Mouse (Mus musculus): ENCODE results near the gene Trp53bp1.

Gene Trp53bp1

GRCm38 (mm10) chr2:121249758-121250157 lies 21.4 kb downstream of the Trp53bp1 start:
- no peak for DNase-seq (ENCODE audit: low read depth)

DNA sequence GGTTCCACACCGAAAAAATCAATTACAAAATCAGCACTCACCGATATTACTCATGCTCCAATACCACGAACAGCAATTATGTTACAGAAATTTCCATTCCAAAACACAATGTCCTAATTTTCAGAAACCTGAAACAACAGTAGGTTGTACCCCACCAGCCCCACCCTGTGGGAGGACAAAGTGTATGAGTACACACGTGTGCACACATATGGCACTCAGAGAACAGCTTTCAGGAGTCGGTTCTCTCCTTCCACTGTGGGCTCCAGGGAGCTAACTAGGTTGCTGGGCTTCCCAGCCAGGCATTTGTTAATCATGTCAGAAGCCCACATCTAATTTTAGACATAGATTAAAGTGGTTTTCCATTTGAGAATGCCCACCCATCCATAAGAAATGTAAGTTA lies 27.1 kb downstream of the Trp53bp1 start:
- no peak for DNase-seq (ENCODE audit: low read depth)

GRCm38 (mm10) chr2:121239426-121239825 lies 31.8 kb downstream of the Trp53bp1 start:
- no peak for DNase-seq (ENCODE audit: low read depth)

DNA sequence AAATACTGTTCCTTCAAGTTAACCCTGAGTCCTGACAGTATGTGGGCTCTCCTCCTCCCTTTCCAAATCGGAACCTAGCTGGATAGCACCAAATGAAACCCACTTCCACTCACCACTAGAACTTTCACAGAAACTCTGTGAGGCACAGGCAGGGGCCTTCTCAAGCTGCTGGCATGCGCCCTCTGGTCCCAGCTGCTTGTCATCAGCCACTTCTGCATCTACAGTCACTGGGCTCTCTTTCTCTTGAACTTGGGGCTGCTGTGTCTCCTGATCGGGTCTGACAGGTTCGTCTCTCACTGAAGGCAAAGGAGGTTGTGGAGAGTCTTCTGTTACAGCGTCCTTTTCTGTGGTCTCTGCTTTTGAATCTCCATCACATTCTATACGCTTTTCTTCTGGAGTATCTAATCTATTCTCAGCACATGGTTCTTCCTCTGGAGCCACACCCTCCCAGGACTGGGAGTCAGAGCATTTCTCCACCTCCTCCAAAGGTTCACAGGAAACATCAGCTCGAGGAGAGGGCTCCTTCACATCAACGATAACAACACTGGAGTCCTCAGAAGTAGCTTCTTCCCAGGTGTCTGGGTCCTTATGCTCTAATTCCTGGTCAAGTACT lies 35.6 kb downstream of the Trp53bp1 start:
- DNase-seq (ENCODE audit: low read depth), result no peak

- no peak for DNase-seq (ENCODE audit: low read depth)
Observed at GRCm38 (mm10) chr2:121228135-121228534, 43.1 kb downstream of the Trp53bp1 start.

DNA sequence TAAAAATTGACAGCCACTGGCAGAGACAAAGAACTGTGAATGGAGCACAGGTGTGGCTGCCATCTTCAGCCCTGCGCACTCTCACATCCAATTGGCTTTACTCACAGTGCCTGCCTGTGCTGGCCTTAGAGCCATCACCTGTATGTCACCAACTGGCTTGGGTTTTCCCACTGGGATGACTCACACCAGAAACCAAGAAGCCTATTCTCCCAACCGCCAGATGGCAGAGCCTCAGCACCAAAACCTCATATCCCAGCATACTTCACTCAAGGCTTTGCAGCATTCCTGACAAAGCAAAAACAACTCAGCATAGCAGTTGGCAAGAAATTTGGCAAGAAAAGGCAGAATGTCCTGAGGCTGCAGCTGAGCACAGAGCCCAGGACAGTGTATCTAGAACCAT lies 48.2 kb downstream of the Trp53bp1 start:
- DNase-seq (ENCODE audit: low read depth), result peak; percentile 14

- DNase-seq (ENCODE audit: low read depth), result no peak
Observed at GRCm38 (mm10) chr2:121219994-121220393, 51.2 kb downstream of the Trp53bp1 start.

GRCm38 (mm10) chr2:121219177-121219576 lies 52.0 kb downstream of the Trp53bp1 start:
- DNase-seq (ENCODE audit: low read depth), result no peak

GRCm38 (mm10) chr2:121214491-121214890 lies 56.7 kb downstream of the Trp53bp1 start:
- DNase-seq (ENCODE audit: low read depth), result no peak

GRCm38 (mm10) chr2:121206541-121206940 lies 64.7 kb downstream of the Trp53bp1 start:
- DNase-seq (ENCODE audit: low read depth), result no peak

DNA sequence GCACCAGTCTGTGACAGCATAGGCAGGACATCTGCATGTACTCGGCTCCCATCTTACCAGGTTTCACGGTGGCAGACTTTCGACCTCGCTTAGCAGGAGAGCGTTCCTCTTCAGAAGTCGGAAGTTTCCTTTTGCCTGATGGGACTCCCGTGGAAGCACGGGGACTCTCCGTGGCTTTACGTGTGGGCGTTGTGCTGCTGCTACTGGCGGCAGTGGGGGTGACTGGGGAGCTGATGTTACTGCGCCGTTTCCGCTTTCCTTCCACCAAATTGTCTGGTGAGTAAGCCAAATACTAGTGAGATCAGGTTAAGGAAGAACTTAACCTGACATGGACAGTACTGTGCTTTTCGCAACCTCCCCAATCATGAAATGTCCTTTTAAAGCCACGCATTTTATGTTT lies 66.9 kb downstream of the Trp53bp1 start:
- no peak for DNase-seq (ENCODE audit: low read depth)

GRCm38 (mm10) chr2:121195466-121195865 lies 75.7 kb downstream of the Trp53bp1 start:
- no peak for DNase-seq (ENCODE audit: low read depth)

- DNase-seq (ENCODE audit: low read depth), result peak; percentile 33
Observed at GRCm38 (mm10) chr2:121188530-121188929, 82.7 kb downstream of the Trp53bp1 start.

GRCm38 (mm10) chr2:121184142-121184541 lies 87.1 kb downstream of the Trp53bp1 start:
- no peak for DNase-seq (ENCODE audit: low read depth)

GRCm38 (mm10) chr2:121183431-121183830 lies 87.8 kb downstream of the Trp53bp1 start:
- no peak for DNase-seq (ENCODE audit: low read depth)

DNA sequence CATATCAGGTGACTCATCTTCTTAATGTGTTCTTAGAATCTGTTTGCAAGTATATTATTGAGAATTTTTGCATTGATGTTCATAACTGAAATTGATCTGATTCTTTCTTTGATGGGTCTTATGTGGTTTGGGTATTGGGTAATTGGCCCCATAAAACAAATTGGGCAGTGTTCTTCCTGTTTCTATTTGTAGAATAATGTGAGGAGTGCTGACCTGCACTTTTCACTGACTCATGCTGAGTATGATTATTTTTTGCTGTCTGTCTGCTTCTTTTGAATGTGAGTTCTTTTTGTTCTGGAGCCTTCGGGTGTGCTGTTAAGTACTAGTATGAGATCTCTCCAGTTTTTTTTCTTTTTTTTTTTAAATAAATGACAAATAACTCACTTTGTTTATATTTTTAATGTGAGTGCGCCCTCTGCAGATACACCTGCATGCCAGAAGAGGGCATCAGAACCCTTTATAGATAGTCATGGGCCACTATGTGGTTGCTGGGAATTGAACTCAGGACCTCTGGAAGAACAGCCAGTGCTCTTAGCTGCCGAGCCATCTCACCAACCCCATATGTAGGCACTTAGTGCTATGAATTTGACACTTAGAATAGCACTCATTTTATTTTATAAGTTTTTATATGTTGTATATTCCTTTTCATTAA lies 92.3 kb downstream of the Trp53bp1 start:
- DNase-seq (ENCODE audit: low read depth), result peak; percentile 55

GRCm38 (mm10) chr2:121170980-121171742 lies 100.0 kb downstream of the Trp53bp1 start, which contains the start of gene Zscan29:
Zscan29 (minus strand) TSS chr2:121171125.
- peak; percentile 88 for DNase-seq (ENCODE audit: low read depth)

DNA sequence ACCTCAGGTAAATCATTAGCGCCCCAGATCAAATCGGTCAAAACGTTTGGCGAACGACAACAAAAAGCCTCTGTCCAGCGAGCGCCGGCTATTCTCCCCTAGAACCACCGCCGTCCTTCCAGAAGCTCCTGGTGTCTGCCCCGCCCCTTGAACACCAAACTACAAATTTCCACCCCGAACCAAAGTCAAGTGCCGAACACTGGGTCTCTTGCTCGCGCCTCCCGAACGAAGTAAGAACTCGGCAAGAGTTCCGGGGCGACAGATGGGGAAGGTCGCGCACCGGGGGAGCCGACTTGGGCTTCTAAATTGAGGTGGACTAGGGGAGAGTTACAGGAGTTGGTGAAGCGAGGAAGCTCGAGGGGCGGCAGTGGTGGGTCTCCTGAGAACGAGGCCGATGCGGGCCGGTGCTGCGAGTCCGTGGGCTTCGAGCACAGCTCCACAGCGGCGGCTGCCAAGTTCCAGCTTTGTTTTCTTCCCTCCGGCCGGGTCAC lies 100.7 kb downstream of the Trp53bp1 start, which contains the start of gene Tubgcp4:
Gene Tubgcp4 (plus strand): TSS at position 174 of the 491 bp plus-strand sequence.
- DNase-seq (ENCODE audit: low read depth), result peak; percentile 70

GRCm38 (mm10) chr2:121169902-121170301 lies 101.3 kb downstream of the Trp53bp1 start:
- DNase-seq (ENCODE audit: low read depth), result peak; percentile 60

GRCm38 (mm10) chr2:121169173-121169572 lies 102.0 kb downstream of the Trp53bp1 start:
- DNase-seq (ENCODE audit: low read depth), result no peak

GRCm38 (mm10) chr2:121153100-121153499 lies 118.1 kb downstream of the Trp53bp1 start:
- DNase-seq (ENCODE audit: low read depth), result peak; percentile 63

GRCm38 (mm10) chr2:121149679-121150078 lies 121.5 kb downstream of the Trp53bp1 start:
- DNase-seq (ENCODE audit: low read depth), result no peak
